Mouse (Mus musculus) limb, embryonic 12.5 days (tissue): ENCODE measurements at regions not wholly inside any gene's neighbourhood (a gene's known extent, or its start where the extent isn't known, plus 50 kb on each side); places are given as distances from the start of the nearest gene placed in this dataset.

ENCODE experiments used
- ATAC-seq: fragments of 200-750 bp; cut with Nextera tagmentation; 2 replicates; pipeline ENCODE4 v1.8.0; 2017; ENCODE audit warnings: low read depth, moderate TSS enrichment; ENCODE audit not compliant: insufficient number of reproducible peaks, insufficient read depth, low FRiP score, low TSS enrichment
- H3K27ac ChIP-seq: fragments of 300-500 bp; sonication (generic); 2 replicates; pipeline ENCODE4 v1.5.1; 2016; ENCODE audit warnings: mild to moderate bottlenecking, moderate library complexity
- H3K27me3 ChIP-seq: fragments of 300-500 bp; sonication (generic); 2 replicates; pipeline ENCODE4 v1.6.1; 2016; ENCODE audit warnings: mild to moderate bottlenecking, moderate library complexity
- H3K36me3 ChIP-seq: fragments of 300-500 bp; sonication (generic); 2 replicates; pipeline ENCODE4 v1.6.1; 2016; ENCODE audit warnings: mild to moderate bottlenecking, moderate library complexity
- H3K4me1 ChIP-seq: fragments of 300-500 bp; sonication (generic); replicated peaks from 2 replicates; pipeline ENCODE4 v1.6.1; 2016
- H3K4me2 ChIP-seq: fragments of 300-500 bp; sonication (generic); 2 replicates; pipeline ENCODE4 v1.6.1; 2016; ENCODE audit warnings: mild to moderate bottlenecking, moderate library complexity
- H3K4me3 ChIP-seq: fragments of 300-500 bp; sonication (generic); replicated peaks from 2 replicates; pipeline ENCODE4 v1.5.1; 2016; ENCODE audit warnings: mild to moderate bottlenecking
- H3K9ac ChIP-seq: fragments of 300-500 bp; sonication (generic); replicated peaks from 2 replicates; pipeline ENCODE4 v1.6.1; 2016; ENCODE audit warnings: mild to moderate bottlenecking, moderate library complexity
- H3K9me3 ChIP-seq: fragments of 300-500 bp; sonication (generic); 2 replicates; pipeline ENCODE4 v1.6.1; 2016; ENCODE audit warnings: mild to moderate bottlenecking, moderate library complexity
- WGBS: fragments of 180-500 bp; shearing (Covaris S2); methylation state at CpG from one replicate; pipeline ENCODE4 v1.1.7; 2016; 5-methylcytosine and 5-hydroxymethylcytosine counted together

DNA sequence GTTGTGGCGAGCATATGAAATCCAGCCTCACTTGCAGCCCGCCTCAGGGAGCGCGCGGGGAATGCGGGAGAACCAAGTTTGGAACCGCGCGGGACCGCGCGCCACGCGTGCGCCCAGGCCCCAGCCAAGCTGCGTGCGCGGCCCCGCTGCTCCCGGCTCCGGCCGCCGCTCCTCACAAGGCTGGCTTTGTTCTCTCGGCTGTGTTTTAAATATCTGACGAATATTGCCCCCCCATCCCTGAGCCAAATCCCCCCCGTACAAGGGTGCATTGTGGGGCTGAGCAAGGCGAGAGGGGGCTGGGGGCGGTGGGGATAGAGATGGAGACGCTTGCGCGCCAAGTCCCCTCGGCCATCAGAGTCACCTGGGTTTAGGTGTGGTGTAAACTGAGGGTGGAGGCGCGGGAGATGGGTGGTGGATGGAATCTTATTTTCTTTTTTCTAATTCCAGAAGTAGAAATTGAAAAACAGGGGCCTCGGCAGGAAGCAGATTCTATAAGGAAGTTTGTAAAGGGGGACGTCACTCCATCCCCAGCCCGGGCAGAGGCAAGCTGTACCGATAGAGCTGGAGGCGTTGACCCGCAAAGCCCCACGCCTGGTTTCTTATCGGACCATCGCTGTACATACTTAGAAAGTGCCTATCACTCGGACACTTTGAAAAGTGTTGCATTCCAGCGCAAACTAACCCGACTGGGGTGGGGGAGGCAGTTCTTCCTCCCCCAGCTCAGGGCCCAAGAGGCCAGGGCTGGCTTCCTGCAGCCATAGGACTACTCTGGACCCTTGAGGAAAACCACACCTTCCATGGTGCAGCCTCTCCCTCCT, 147.1 kb downstream of the Zfp36l1 start:
- H3K4me1 ChIP-seq, result peaks cover 59% of the 10 kb centered on the region

DNA sequence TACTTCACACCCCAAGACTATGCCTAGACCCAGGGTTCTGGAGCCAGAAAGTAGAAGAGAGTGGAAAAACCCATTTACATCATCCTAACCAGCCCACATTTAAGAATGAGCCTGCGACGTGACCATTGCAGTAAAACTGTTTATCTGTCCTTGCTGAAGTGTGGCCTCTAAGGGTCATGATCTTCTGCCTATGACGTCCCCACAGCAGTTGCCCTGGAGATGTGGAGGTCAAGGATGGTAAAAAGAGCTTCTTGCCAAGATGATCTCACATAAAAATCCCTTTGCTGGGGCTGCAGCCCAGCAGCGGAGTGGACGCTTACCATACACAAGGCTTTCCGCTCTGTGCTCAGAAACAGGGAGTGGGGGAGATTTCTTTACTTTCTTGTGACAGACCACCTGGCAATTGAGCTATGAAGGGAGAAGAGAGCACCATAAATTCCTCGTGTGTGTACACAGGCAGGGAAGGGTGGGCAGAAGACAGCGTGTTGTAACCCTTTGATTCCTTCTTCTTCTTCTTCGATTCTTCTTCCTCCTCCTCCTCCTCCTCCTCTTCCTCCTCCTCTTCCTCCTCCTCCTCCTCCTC, 149.3 kb downstream of the Zfp36l1 start:
- 58% methylated on average over 9 of the region's 9 CpGs for WGBS
- peaks cover 38% of the 10 kb centered on the region for H3K4me1 ChIP-seq
- no peak for ATAC-seq

More for the DNA sequence above, 147.1 kb downstream of the Zfp36l1 start:
- Histone ChIP-seq H3K27ac (peak overlapping the region; percentile 83), H3K9me3 (no peaks in the 10 kb centered on the region), H3K4me2 (peak overlapping the region; percentile 59), H3K36me3 (no peaks in the 10 kb centered on the region), H3K4me3 (peak overlapping the region; percentile 35), H3K27me3 (no peaks in the 10 kb centered on the region), H3K9ac (peak overlapping the region; percentile 57)
- WGBS, result 4% methylated on average over 46 of the region's 46 CpGs
- peak; percentile 38; the same call in 1 of the 2 replicates for ATAC-seq

DNA sequence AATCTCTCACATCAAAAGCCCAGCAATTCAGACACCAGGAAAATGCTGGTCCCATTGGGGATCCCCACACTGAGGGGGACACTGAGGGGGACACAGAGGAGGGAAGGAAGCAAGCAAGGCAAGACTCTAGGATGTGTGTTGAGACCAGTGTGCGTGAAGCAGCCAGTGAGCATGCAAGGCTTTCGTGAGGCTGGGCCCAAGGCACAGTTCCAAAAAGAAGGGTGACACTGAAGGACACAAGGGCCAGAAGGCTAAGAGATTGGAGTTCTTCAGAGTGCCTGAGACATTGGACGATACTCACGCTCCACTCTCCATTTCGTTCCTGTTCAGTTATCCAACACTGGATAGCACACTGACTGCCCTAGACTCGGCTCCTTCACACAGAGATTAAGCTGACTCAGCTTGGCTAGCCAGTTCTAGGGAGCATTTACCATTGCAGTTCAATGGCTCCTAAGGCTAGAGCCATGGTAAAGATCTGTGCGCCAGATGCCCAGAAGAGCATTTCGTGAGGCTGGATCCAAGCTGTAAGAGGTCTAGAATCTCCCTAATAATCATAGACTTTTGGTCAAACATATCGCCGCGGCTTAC, 150.1 kb downstream of the Zfp36l1 start:
- no peak overlapping the region for H3K4me2 ChIP-seq
- H3K4me3 ChIP-seq, result no peak overlapping the region
- no peak overlapping the region for H3K27ac ChIP-seq
- H3K9me3 ChIP-seq, result no peaks in the 10 kb centered on the region
- no peak overlapping the region for H3K9ac ChIP-seq
- peaks cover 31% of the 10 kb centered on the region for H3K4me1 ChIP-seq
- no peaks in the 10 kb centered on the region for H3K27me3 ChIP-seq
- no peaks in the 10 kb centered on the region for H3K36me3 ChIP-seq
- WGBS, result 94% methylated on average over 11 of the region's 11 CpGs
- ATAC-seq, result no peak

More for the DNA sequence above, 149.3 kb downstream of the Zfp36l1 start:
- H3K36me3 ChIP-seq, result no peaks in the 10 kb centered on the region
- no peak overlapping the region for H3K27ac ChIP-seq
- no peaks in the 10 kb centered on the region for H3K27me3 ChIP-seq
- no peak overlapping the region for H3K9ac ChIP-seq
- H3K9me3 ChIP-seq, result no peaks in the 10 kb centered on the region
- no peak overlapping the region for H3K4me2 ChIP-seq
- no peak overlapping the region for H3K4me3 ChIP-seq

DNA sequence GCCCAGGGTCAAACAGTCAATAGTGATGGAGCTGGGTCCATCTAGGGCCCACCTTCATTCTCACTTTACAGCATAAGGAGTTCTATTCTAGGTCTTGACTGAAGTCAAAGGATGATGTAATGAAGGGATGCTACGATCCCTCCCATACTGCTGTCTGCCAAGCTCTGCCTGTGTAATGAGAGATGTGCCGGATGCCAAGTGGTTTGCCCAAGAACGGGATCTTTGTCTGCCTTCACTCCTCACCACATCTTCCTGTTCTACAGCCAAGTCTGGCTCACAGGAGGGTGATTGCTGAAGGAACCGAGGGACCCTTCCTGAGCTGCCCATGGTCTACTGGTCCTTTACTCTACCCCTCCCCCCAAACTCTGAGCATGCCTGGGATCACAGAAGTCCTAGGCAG, 150.9 kb downstream of the Zfp36l1 start:
- Histone ChIP-seq H3K27ac (no peak overlapping the region), H3K36me3 (no peaks in the 10 kb centered on the region), H3K9ac (no peak overlapping the region), H3K9me3 (no peaks in the 10 kb centered on the region), H3K27me3 (no peaks in the 10 kb centered on the region), H3K4me3 (no peak overlapping the region), H3K4me2 (no peak overlapping the region), H3K4me1 (peaks cover 27% of the 10 kb centered on the region)
- 83% methylated on average over 4 of the region's 4 CpGs for WGBS
- ATAC-seq, result no peak

DNA sequence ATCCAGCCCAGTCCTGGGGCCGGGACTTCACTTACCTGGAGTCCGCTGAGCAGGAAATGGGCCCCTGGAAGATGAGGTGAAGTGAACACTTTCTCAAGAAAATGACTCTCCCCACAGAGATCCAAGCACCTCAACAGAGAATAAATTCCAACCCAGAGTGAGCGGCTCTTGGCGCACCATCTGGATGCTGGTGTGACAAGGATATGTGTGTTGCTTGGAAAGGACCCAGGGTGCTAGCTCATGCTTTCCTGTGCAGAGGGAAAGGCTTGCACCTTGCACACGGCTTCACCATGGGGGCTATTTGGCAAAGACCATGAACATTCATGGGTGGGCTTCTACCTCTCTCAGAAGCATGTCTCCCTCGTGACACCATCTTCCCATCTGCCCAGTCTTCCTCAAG, 151.7 kb downstream of the Zfp36l1 start:
- Histone ChIP-seq H3K4me1 (peaks cover 25% of the 10 kb centered on the region), H3K27ac (no peak overlapping the region), H3K9me3 (no peaks in the 10 kb centered on the region), H3K4me2 (no peak overlapping the region), H3K4me3 (no peak overlapping the region), H3K27me3 (no peaks in the 10 kb centered on the region), H3K36me3 (no peaks in the 10 kb centered on the region), H3K9ac (no peak overlapping the region)
- WGBS, result 88% methylated on average over 6 of the region's 6 CpGs
- no peak for ATAC-seq

DNA sequence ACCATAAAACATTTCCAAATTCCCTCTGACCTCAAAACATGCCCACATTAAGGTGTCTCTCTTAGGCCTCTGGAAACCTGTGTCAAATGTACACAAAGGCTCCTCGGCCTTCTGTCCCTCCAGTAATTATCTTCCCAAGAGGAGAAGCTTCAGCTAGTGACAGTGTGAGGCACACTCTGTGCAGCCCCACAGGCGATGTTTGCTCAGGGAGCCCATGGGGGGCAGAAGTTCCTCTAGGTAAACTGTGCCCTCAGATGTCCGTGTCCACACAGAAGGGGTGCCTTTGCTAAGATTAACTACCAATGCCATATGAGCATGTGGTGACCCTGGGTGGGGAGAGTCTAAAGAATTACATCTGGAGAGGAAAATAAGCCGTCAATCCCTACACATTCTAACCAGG, 152.4 kb downstream of the Zfp36l1 start:
- Histone ChIP-seq H3K9ac (no peak overlapping the region), H3K27ac (no peak overlapping the region), H3K4me1 (peaks cover 19% of the 10 kb centered on the region), H3K4me2 (no peak overlapping the region), H3K4me3 (no peak overlapping the region), H3K27me3 (no peaks in the 10 kb centered on the region), H3K9me3 (no peaks in the 10 kb centered on the region), H3K36me3 (no peaks in the 10 kb centered on the region)
- ATAC-seq, result no peak
- 55% methylated on average over 4 of the region's 4 CpGs for WGBS

DNA sequence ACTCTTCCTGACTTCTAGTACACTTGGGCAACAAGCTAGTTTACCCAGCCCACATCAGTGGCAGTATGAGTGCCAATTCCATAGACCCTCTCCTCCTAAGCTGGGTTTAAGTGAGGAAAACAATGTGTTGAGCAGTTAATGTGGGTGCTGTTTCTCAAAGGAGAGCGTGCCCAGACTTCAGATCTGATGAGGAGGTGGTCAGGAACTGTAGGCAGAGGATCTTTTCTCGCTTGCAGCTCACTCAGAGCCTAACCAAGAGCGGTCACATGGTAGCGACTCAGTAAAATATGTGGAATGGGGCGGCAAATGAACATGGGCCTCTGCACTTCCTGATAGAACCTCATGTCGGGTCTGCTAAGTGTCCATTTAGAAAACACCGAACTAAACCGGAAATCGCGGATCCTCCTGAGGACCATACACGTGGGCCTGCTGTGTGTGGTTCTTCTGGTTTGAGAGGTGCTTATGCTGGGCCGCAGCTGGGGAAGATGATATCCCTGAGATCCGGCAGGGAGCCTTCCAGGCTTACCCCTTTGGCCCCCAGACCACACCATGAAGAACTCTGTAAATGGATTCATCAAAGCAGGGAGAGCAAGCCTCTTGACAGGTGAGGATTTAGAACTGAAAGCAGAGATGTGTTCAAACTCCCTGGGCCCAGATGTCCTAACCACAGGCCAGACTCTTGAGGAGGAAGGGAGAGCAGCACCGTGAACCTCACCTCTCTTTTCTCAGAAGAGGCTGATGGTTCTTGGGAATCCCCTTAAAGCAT, 153.1 kb downstream of the Zfp36l1 start:
- H3K27ac ChIP-seq, result no peak overlapping the region
- no peak overlapping the region for H3K9ac ChIP-seq
- 83% methylated on average over 14 of the region's 14 CpGs for WGBS
- peaks cover 12% of the 10 kb centered on the region for H3K4me1 ChIP-seq
- H3K36me3 ChIP-seq, result no peaks in the 10 kb centered on the region
- no peaks in the 10 kb centered on the region for H3K9me3 ChIP-seq
- H3K27me3 ChIP-seq, result no peaks in the 10 kb centered on the region
- no peak for ATAC-seq
- H3K4me2 ChIP-seq, result no peak overlapping the region
- H3K4me3 ChIP-seq, result no peak overlapping the region

DNA sequence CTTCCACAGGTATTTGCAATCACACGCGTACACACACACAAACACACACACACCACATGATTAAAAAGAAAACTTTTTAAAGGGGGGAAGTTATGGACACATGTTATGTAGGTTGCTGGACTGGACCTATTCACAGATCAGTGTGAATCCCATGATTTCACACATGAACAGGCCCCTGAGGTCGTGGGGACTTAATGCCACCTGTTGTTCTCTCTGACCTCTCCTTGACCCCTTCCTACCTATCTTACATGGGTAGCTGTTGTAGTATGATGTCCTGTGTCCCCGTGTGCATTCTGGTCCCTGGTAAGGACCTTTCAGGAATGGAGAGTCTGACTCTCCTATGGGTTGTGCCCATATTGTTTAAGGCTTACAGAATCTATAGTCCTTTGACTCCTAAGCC, 155.6 kb downstream of the Zfp36l1 start:
- Histone ChIP-seq H3K4me2 (no peak overlapping the region), H3K36me3 (no peaks in the 10 kb centered on the region), H3K9me3 (no peaks in the 10 kb centered on the region), H3K4me3 (no peak overlapping the region), H3K4me1 (peaks cover 11% of the 10 kb centered on the region), H3K27ac (0 out of 2 replicates have a peak overlapping the region, but pooled peaks have one; percentile 17), H3K9ac (no peak overlapping the region), H3K27me3 (no peaks in the 10 kb centered on the region)
- WGBS, result 78% methylated on average over 4 of the region's 4 CpGs
- ATAC-seq, result no peak

DNA sequence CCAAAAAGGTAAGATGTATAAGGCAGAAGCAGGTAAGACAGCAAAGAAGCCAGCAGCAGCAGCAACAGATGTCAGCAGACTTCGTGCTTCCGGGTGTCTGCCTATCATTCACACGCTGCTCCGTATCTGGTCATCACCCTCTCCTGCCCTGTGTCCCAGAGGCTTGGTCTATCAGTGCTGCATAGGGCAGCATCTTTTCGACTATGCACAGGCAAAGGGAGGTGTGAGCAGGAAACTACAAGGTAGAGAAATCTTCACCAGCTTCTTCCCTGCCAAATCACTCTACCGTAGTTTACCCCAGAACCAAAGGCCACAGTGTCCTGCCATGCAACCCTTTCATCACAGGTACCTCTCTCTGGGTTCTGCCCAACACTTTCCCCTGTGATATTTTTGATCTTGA, 156.5 kb downstream of the Zfp36l1 start:
- Histone ChIP-seq H3K36me3 (no peaks in the 10 kb centered on the region), H3K9me3 (no peaks in the 10 kb centered on the region), H3K27ac (0 out of 2 replicates have a peak overlapping the region, but pooled peaks have one; percentile 17), H3K9ac (no peak overlapping the region), H3K4me1 (peaks cover 11% of the 10 kb centered on the region), H3K4me2 (no peak overlapping the region), H3K27me3 (no peaks in the 10 kb centered on the region), H3K4me3 (no peak overlapping the region)
- ATAC-seq, result no peak
- 85% methylated on average over 6 of the region's 6 CpGs for WGBS

DNA sequence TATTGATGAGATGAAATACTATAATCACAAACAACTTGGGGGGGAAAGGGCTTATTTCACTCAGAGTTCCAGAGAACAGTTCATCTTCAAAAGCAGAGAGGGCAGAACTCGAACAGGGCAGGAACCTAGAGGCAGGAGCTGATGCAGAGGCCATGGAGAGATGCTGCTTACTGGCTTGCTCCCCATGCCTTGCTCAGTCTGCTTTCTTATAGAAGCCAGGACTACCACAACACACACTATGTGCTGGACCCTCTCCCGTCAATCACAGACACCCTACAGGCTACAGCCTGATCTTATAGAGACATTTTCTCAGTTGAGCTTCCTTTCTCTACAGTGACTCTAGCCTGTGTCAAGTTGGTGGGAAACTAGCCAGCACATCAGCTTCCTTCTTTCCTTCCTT, 157.3 kb downstream of the Zfp36l1 start:
- Histone ChIP-seq H3K4me2 (no peak overlapping the region), H3K9ac (no peak overlapping the region), H3K9me3 (no peaks in the 10 kb centered on the region), H3K27me3 (no peaks in the 10 kb centered on the region), H3K27ac (no peak overlapping the region), H3K4me1 (peaks cover 11% of the 10 kb centered on the region), H3K36me3 (no peaks in the 10 kb centered on the region), H3K4me3 (no peak overlapping the region)
- WGBS, result 87% methylated on average over 2 of the region's 2 CpGs
- ATAC-seq, result no peak

DNA sequence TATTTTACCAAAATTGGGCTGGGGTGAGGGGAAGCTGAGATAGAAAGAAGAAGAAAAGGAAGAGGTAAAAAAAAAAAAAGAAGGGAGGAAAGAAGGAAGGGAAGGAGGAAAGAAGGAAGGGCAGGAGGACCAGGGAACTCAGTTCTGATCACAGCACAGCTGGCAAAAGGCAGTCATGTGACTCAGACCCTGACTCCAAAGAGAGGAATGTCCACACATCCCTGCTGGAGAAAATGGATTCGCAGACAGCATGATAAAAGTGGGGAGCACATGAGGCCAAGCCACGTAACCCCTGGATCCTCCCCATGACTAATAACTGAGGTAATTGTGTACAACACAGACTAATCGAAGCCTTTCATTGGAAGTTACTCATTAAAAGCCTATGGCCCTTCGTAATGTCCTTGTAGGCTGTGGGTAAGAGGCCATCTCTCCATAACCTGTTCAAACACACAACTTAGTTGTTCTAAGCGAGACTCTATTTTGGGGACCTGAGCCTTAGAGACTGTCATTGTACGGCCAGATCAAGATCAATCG, 162.2 kb downstream of the Zfp36l1 start:
- Histone ChIP-seq H3K36me3 (no peaks in the 10 kb centered on the region), H3K4me1 (peaks cover 21% of the 10 kb centered on the region), H3K9me3 (no peaks in the 10 kb centered on the region), H3K9ac (no peak overlapping the region), H3K27ac (no peak overlapping the region), H3K4me3 (no peak overlapping the region), H3K27me3 (no peaks in the 10 kb centered on the region), H3K4me2 (no peak overlapping the region)
- WGBS, result 90% methylated on average over 7 of the region's 7 CpGs
- ATAC-seq, result no peak
